Mouse (Mus musculus) embryonic stem cell, embryonic (primary cell): ENCODE results near the gene Wfikkn1.

Experiments
- CTCF ChIA-PET, 4 experiments: fragments of 300-600 bp in 2 of 4; fragments of 350-600 bp in 2 of 4; sonication (Branson Sonifier 250); formaldehyde crosslinking; loops; one replicate each; lab custom pipeline; 2022; ENCODE audit warnings: inconsistent platforms in 2 of 4; lab: Charles Lee
- POLR2A ChIA-PET, 4 experiments: fragments of 300-600 bp in 2 of 4; fragments of 350-600 bp in 2 of 4; sonication (Branson Sonifier 250); formaldehyde crosslinking; loops; one replicate each; lab custom pipeline; 2022; ENCODE audit warnings: antibody characterized with exemption in 4 of 4, inconsistent platforms in 1 of 4; lab: Charles Lee

Wfikkn1 gene

DNA sequence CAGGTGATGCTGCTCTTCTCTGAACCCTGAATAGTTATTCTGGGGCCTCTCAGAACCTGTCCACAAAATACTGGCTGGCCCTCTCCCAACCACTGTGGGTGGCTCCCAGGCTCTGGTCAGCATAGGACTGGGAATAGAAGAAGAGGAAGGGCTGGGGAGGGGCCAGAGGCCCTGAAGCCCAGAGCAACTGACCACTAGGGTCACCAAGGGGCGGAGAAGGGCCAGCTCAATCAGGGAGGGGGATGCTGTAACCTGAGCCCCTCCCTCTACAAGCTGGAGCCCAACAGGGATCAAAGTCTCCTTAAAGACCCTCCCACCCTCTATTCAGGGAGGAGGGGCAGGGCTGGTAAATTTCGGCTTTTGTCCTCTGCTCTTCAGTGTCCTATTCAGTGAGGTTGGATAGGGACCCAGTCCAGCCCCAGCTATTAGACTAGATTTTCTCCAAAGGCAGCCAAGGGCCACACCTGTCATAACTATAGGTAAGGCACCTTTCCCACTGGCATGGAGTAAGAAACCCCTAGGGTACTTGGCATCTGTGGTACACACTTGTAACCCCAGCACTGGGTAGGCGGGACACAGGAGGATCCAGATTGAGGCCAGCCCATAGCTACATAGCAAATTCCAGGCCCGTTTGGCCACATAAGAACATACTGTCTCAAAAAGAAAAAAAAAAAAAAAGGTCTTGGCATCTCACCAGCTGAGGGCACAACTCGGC lies at the start of gene Wfikkn1:
Gene Wfikkn1 (minus strand): TSS at position 663 of the 715 bp plus-strand sequence.
- ChIA-PET POLR2A (interaction anchor here (0.6 to 5.8 kb wide), 16 partner anchors 11 to 815 kb away, joined by 3 to 45 read pairs (median 4); partner anchors contain the start of genes Mcrip2 (in 4 of the 4), Stub1 (in 2 of the 4), Rhbdl1 (in 1 of the 4) and Rhot2 (in 1 of the 4)), CTCF (interaction anchor here (0.5 to 9.0 kb wide), 16 partner anchors 12 to 623 kb away, joined by 3 to 54 read pairs (median 4); partner anchors contain the start of genes Mcrip2 (in 2 of the 4), Sox8 (in 1 of the 4) and Stub1 (in 1 of the 4))

GRCm38 (mm10) chr17:25925348-25925747 lies 44.7 kb upstream of the Wfikkn1 start:
- ChIA-PET POLR2A (interaction anchor here in 2 of 4 experiments (0.6 to 1.1 kb wide), 4 partner anchors 18 to 92 kb away, joined by 3 read pairs; partner anchors contain the start of gene Stub1 (in 1 of the 2)), CTCF (interaction anchor here in 1 of 4 experiments (1.5 kb wide), 2 partner anchors 31 to 165 kb away, joined by 4 read pairs; partner anchors contain the start of gene Decr2)

- CTCF ChIA-PET = no interaction called here
- POLR2A ChIA-PET = interaction anchor here in 1 of 4 experiments (1.2 to 1.9 kb wide), 3 partner anchors 25 to 43 kb away, joined by 4 to 9 read pairs (median 8); no protein-coding TSS in a partner anchor
Measured at GRCm38 (mm10) chr17:25922120-25922519, 41.5 kb upstream of the Wfikkn1 start.

GRCm38 (mm10) chr17:25919786-25920642 lies 39.4 kb upstream of the Wfikkn1 start:
- CTCF ChIA-PET = interaction anchor here in 2 of 4 experiments (0.8 to 1.9 kb wide), 5 partner anchors 26 to 170 kb away, joined by 3 to 8 read pairs (median 4); partner anchors contain the start of gene Decr2 (in 1 of the 2)
- POLR2A ChIA-PET = interaction anchor here in 3 of 4 experiments (0.6 to 2.0 kb wide), 39 partner anchors 8 to 1233 kb away, joined by 3 to 16 read pairs (median 3); partner anchors contain the start of genes Stub1 (in 2 of the 3), Axin1 (in 1 of the 3), Jmjd8 (in 1 of the 3) and Mcrip2 (in 1 of the 3)

GRCm38 (mm10) chr17:25919144-25919785 lies 38.6 kb upstream of the Wfikkn1 start, which contains the start of gene Rab40c:
Gene Rab40c (minus strand): TSS chr17:25919727.
- ChIA-PET POLR2A (interaction anchor here in 3 of 4 experiments (0.5 to 2.0 kb wide), 16 partner anchors 9 to 120 kb away, joined by 3 to 16 read pairs (median 3); partner anchors contain the start of genes Stub1 (in 2 of the 3) and Mcrip2 (in 1 of the 3)), CTCF (interaction anchor here in 3 of 4 experiments (0.6 to 1.2 kb wide), 3 partner anchors 57 to 751 kb away, joined by 3 to 5 read pairs (median 3); partner anchors contain the start of gene Decr2 (in 1 of the 3))

DNA sequence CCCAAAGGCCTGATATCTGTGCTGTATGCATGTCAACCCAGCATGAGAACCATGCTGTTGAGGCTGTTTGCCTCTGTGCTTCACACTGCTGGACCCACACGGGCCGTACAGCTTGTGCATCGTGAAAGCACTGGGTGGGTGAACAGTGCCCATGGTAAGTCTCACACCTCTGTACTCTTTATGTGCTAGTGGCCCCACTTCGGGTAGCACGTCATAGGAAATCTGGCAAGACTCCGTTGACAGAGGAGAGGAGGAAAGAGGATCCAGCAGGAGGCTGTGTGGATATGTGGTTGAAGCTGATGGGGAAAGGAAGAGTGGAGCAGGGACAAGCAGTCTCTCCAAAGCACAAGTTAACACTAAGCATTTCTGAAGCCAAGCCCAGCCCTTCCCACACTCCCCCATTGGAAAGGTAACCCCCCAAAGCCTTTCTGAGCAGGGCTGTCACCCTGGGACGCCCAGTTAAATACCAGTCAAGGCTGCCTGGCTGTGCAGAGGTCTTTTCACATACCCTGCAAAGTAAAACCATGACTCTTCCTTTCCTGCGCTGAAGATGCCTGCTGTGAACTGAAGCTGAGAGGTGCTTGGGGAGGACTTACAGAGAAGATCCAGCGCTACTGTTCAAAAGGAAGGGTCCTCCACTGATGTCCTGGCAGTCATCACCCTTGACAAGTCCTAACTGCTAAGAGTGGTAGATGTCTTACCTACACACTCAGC lies 37.5 kb upstream of the Wfikkn1 start:
- CTCF ChIA-PET = interaction anchor here in 2 of 4 experiments (0.7 to 1.3 kb wide), 2 partner anchors 24 to 56 kb away, joined by 3 read pairs; no protein-coding TSS in a partner anchor
- POLR2A ChIA-PET = interaction anchor here in 3 of 4 experiments (0.8 to 1.7 kb wide), 11 partner anchors 11 to 89 kb away, joined by 3 to 6 read pairs (median 3); partner anchors contain the start of gene Mcrip2 (in 1 of the 3)

DNA sequence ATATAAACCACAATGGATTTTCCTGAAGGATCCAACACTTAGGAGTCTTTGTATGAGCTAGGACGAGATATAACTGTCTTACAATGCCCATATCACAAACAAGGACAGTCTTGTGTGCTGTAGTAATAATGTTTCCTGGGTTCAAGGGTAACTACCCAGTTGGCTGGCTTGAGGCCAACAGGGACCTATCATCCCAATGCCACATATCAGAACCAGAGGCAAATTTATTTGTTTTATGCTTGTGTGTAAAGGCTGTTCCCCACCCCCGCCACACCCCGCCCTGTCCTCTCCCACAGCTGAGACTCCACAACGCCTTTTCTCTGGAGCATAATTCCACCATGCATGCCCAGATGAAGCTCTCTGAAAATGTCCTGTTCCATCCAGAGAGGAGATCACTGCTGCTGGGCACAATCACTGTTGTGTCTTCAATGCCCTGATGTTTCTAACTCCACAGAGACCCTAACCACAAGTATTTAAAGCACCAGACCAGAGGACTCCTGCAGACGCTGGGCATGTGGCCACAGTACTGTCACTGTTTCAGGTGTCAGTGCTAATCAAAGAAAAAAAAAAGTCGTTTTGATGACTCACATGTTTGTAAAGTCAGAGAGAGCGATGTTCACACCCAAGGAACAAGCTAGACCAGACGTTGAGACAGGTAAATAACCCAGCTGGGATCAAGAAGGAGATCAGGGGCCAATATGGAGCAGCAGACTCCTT lies 36.4 kb upstream of the Wfikkn1 start:
- ChIA-PET POLR2A (interaction anchor here in 2 of 4 experiments (0.6 to 1.3 kb wide), 5 partner anchors 17 to 352 kb away, joined by 3 to 4 read pairs (median 3); no protein-coding TSS in a partner anchor), CTCF (interaction anchor here in 2 of 4 experiments (0.8 to 1.3 kb wide), 2 partner anchors 23 kb away, joined by 3 read pairs; no protein-coding TSS in a partner anchor)

- CTCF ChIA-PET = no interaction called here
- POLR2A ChIA-PET = interaction anchor here in 2 of 4 experiments (0.9 to 1.2 kb wide), 3 partner anchors 11 to 29 kb away, joined by 3 read pairs; no protein-coding TSS in a partner anchor
Measured at GRCm38 (mm10) chr17:25914295-25914694, 33.6 kb upstream of the Wfikkn1 start.

- ChIA-PET CTCF (no interaction called here), POLR2A (interaction anchor here in 1 of 4 experiments (1.4 kb wide), 1 partner anchor 20 kb away, joined by 3 read pairs; no protein-coding TSS in a partner anchor)
Measured at GRCm38 (mm10) chr17:25913877-25914275, 33.2 kb upstream of the Wfikkn1 start.

GRCm38 (mm10) chr17:25913186-25913876 lies 32.7 kb upstream of the Wfikkn1 start:
- ChIA-PET CTCF (interaction anchor here in 1 of 4 experiments (0.6 kb wide), 1 partner anchor 96 kb away, joined by 4 read pairs; no protein-coding TSS in a partner anchor), POLR2A (interaction anchor here in 1 of 4 experiments (1.4 kb wide), 1 partner anchor 19 kb away, joined by 3 read pairs; no protein-coding TSS in a partner anchor)

DNA sequence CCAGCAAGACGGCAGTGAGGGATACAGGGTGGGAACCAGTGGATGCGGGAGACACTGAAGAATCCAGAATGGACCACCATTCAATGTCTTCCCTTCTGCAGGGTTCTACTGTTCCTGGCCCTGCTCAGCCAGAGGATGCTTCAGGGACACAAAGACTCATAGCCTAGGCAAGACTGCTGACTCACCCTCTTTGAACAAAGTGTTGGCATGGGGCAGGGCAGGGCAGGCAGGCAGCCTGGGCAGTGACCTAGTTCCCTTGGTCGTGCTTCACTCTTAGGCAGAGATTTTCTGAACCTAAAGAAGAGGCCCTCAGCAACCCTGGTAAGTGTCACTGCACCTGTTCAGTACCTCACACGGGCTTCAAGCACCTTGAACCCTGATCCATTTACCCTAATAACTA lies 31.2 kb upstream of the Wfikkn1 start:
- ChIA-PET CTCF (no interaction called here), POLR2A (interaction anchor here in 2 of 4 experiments (0.6 to 1.3 kb wide), 2 partner anchors 8 to 346 kb away, joined by 3 read pairs; no protein-coding TSS in a partner anchor)

DNA sequence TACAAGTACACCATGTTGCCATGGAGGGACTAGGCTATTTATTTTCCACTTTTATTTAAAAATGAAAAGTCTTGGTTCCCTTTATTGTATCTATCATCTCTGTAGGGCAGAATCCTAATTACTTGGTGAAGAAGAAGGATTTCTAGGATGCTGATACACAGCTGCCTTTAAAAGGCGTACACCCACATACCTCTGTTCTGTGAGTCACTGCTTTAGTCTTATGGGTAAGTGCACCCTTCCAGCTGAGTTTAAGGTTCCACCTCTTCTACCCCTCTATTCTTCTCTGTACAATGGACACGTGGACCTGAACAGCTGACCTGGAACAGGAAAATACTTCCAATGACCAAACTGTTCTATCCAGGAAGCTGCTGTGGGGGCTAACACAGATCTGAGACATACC lies 27.0 kb upstream of the Wfikkn1 start:
- POLR2A ChIA-PET = interaction anchor here in 1 of 4 experiments (0.8 kb wide), 1 partner anchor 16 kb away, joined by 3 read pairs; no protein-coding TSS in a partner anchor
- CTCF ChIA-PET = interaction anchor here in 2 of 4 experiments (1.6 to 3.1 kb wide), 2 partner anchors 14 kb away, joined by 4 to 13 read pairs; no protein-coding TSS in a partner anchor

DNA sequence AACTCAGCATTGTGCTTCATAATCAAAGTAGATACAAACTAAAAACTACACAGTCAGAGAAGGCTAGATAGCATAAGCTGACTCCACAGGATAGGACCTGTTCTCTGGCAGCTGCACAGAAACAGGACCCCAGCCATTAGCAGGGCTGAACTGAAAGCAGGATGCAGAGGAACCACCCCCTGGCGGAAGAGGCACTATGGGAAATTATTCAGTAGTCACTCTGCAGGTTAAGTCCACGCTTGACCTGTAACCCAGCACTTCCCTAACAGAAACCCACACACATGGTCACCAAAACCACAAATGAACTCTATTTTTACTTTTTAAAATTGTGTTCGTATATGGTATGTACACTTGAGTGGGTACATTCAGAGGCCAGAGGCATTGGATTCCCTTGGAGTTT lies 22.4 kb upstream of the Wfikkn1 start:
- ChIA-PET CTCF (interaction anchor here (0.6 to 1.3 kb wide), 10 partner anchors 9 to 350 kb away, joined by 3 to 5 read pairs (median 3); partner anchors contain the start of gene Luc7l (in 1 of the 4)), POLR2A (interaction anchor here in 3 of 4 experiments (0.6 to 1.5 kb wide), 5 partner anchors 12 to 330 kb away, joined by 3 read pairs; no protein-coding TSS in a partner anchor)

GRCm38 (mm10) chr17:25900193-25900592 lies 19.5 kb upstream of the Wfikkn1 start:
- ChIA-PET POLR2A (interaction anchor here in 2 of 4 experiments (1.0 to 1.2 kb wide), 2 partner anchors 10 to 16 kb away, joined by 3 read pairs; no protein-coding TSS in a partner anchor), CTCF (interaction anchor here (0.6 to 1.1 kb wide), 5 partner anchors 19 to 95 kb away, joined by 3 to 5 read pairs (median 3); partner anchors contain the start of gene Stub1 (in 1 of the 4))
